Mouse (Mus musculus) cerebellum, adult 2 months (tissue): Measurements from ENCODE around the gene Scamp3.

Source experiments
- CTCF ChIP-seq: fragments of 200-500 bp; IDR thresholded peaks from 2 replicates; pipeline ENCODE4 v1.5.1; 2011; ENCODE audit warnings: low read depth, mild to moderate bottlenecking, control low read depth, low read length, moderate library complexity, borderline replicate concordance; ENCODE audit not compliant: insufficient read depth
- POLR2A ChIP-seq: fragments of 200-500 bp; IDR thresholded peaks from 2 replicates; pipeline ENCODE4 v1.6.1; 2011; ENCODE audit warnings: low read length, control low read depth, borderline replicate concordance; ENCODE audit not compliant: insufficient read depth

- TF ChIP-seq CTCF (no peak), POLR2A (no peak)
These were observed 44.2 kb upstream of the Scamp3 start for GRCm38 (mm10) chr3:89133063-89133450.
